Mouse (Mus musculus) neural tube, embryonic 11.5 days (tissue): ENCODE results near the gene Hist1h4b. TPM values are rescaled to one million over a fixed set of nuclear protein-coding genes. Genes with fewer than 3 reads are reported as not detected.

ENCODE experiments used
- ATAC-seq: fragments of 200-750 bp; cut with Nextera tagmentation; 2 replicates; pipeline ENCODE4 v1.8.0; 2017; ENCODE audit warnings: moderate number of reproducible peaks, mild to moderate bottlenecking, moderate TSS enrichment, moderate library complexity; ENCODE audit not compliant: insufficient read depth, low FRiP score, low TSS enrichment
- DNase-seq: peaks from one replicate; pipeline ENCODE4 v3.0.0-alpha.2; 2015; ENCODE audit warnings: low spot score
- H3K27ac ChIP-seq: fragments of 300-500 bp; sonication (generic); 2 replicates; pipeline ENCODE4 v1.5.1; 2014; ENCODE audit warnings: low read depth, mild to moderate bottlenecking, low read length
- H3K27me3 ChIP-seq: fragments of 300-500 bp; sonication (generic); 2 replicates; pipeline ENCODE4 v1.6.1; 2014; ENCODE audit warnings: mild to moderate bottlenecking, low read length, mixed read lengths; ENCODE audit not compliant: control insufficient read depth, insufficient read depth
- H3K36me3 ChIP-seq: fragments of 300-500 bp; sonication (generic); 2 replicates; pipeline ENCODE4 v1.6.1; 2014; ENCODE audit warnings: mild to moderate bottlenecking, low read length, moderate library complexity, mixed read lengths; ENCODE audit not compliant: control insufficient read depth, insufficient read depth
- H3K4me1 ChIP-seq: fragments of 300-500 bp; sonication (generic); 2 replicates; pipeline ENCODE4 v1.6.1; 2014; ENCODE audit warnings: low read length, mixed read lengths; ENCODE audit not compliant: control insufficient read depth, insufficient read depth
- H3K4me2 ChIP-seq: fragments of 300-500 bp; sonication (generic); 2 replicates; pipeline ENCODE4 v1.6.1; 2014; ENCODE audit warnings: low read depth, mild to moderate bottlenecking, moderate library complexity
- H3K4me3 ChIP-seq: fragments of 300-500 bp; sonication (generic); 2 replicates; pipeline ENCODE4 v1.5.1; 2014; ENCODE audit warnings: low read depth, low read length
- H3K9ac ChIP-seq: fragments of 300-500 bp; sonication (generic); 2 replicates; pipeline ENCODE4 v1.6.1; 2014; ENCODE audit warnings: mild to moderate bottlenecking, low read length
- H3K9me3 ChIP-seq: fragments of 300-500 bp; sonication (generic); 2 replicates; pipeline ENCODE4 v1.6.1; 2016; ENCODE audit warnings: low read length; ENCODE audit not compliant: control insufficient read depth
- WGBS: fragments of 180-500 bp; shearing (Covaris S2); extraction: QIAGEN DNeasy Blood & Tissue Kit; methylation state at CpG from one replicate; pipeline ENCODE4 v1.1.7; 2014; 5-methylcytosine and 5-hydroxymethylcytosine counted together
- polyA plus RNA-seq: library from polyadenylated mRNA; unstranded; fragments of >200 nt; fragmentation: Nextera tagmentation; extraction: Ambion mirVana; gene quantifications from 2 replicates; pipeline ENCODE4 v1.2.1, GENCODE M21; 2014

The Hist1h4b gene
- polyA plus RNA-seq, 1 experiment from 2014 or later: 4.3 TPM

- Histone ChIP-seq H3K9ac (no peak overlapping the region), H3K4me3 (no peak overlapping the region), H3K27ac (no peak overlapping the region), H3K4me2 (no peak overlapping the region), H3K4me1 (no peaks in the 10 kb centered on the region), H3K36me3 (no peaks in the 10 kb centered on the region), H3K9me3 (no peaks in the 10 kb centered on the region), H3K27me3 (no peaks in the 10 kb centered on the region)
- DNase-seq: no peak
- no peak for ATAC-seq
- WGBS: 95% methylated on average over 4 of the region's 4 CpGs
Observed at GRCm38 (mm10) chr13:23724239-23724638, 32.6 kb upstream of the Hist1h4b start.

- H3K4me3 ChIP-seq: no peak overlapping the region
- H3K4me2 ChIP-seq: no peak overlapping the region
- no peak overlapping the region for H3K9ac ChIP-seq
- no peaks in the 10 kb centered on the region for H3K36me3 ChIP-seq
- H3K9me3 ChIP-seq: no peaks in the 10 kb centered on the region
- DNase-seq: no peak
- no peak for ATAC-seq
- H3K27me3 ChIP-seq: no peaks in the 10 kb centered on the region
- H3K27ac ChIP-seq: no peak overlapping the region
- no peaks in the 10 kb centered on the region for H3K4me1 ChIP-seq
- 40% methylated on average over 1 of the region's 1 CpGs for WGBS
Observed at GRCm38 (mm10) chr13:23725213-23725612, 31.6 kb upstream of the Hist1h4b start.

- WGBS: 87% methylated on average over 18 of the region's 18 CpGs
Observed at GRCm38 (mm10) chr13:23728472-23729191, 28.2 kb upstream of the Hist1h4b start.

GRCm38 (mm10) chr13:23729192-23729525 lies 27.7 kb upstream of the Hist1h4b start:
- Histone ChIP-seq H3K4me2 (no peak overlapping the region), H3K36me3 (no peaks in the 10 kb centered on the region), H3K27ac (no peak overlapping the region), H3K9ac (no peak overlapping the region), H3K27me3 (no peaks in the 10 kb centered on the region), H3K9me3 (no peaks in the 10 kb centered on the region), H3K4me1 (no peaks in the 10 kb centered on the region), H3K4me3 (no peak overlapping the region)
- ATAC-seq (no peak), DNase-seq (no peak)
- WGBS: 93% methylated on average over 9 of the region's 9 CpGs

More at GRCm38 (mm10) chr13:23728472-23729191, 28.2 kb upstream of the Hist1h4b start:
- Histone ChIP-seq H3K9me3 (no peaks in the 10 kb centered on the region), H3K36me3 (no peaks in the 10 kb centered on the region), H3K4me2 (no peak overlapping the region), H3K9ac (no peak overlapping the region), H3K4me1 (no peaks in the 10 kb centered on the region), H3K27me3 (no peaks in the 10 kb centered on the region), H3K4me3 (no peak overlapping the region), H3K27ac (no peak overlapping the region)
- ATAC-seq (no peak), DNase-seq (no peak)

GRCm38 (mm10) chr13:23729706-23730105 lies 27.1 kb upstream of the Hist1h4b start:
- no peak overlapping the region for H3K9ac ChIP-seq
- no peak overlapping the region for H3K4me3 ChIP-seq
- H3K9me3 ChIP-seq: no peaks in the 10 kb centered on the region
- H3K4me2 ChIP-seq: no peak overlapping the region
- ATAC-seq (no peak), DNase-seq (no peak)
- no peaks in the 10 kb centered on the region for H3K36me3 ChIP-seq
- no peaks in the 10 kb centered on the region for H3K4me1 ChIP-seq
- no peaks in the 10 kb centered on the region for H3K27me3 ChIP-seq
- no peak overlapping the region for H3K27ac ChIP-seq
- 94% methylated on average over 5 of the region's 5 CpGs for WGBS

- H3K27ac ChIP-seq: no peak overlapping the region
- 36% methylated on average over 8 of the region's 8 CpGs for WGBS
- no peak overlapping the region for H3K9ac ChIP-seq
- H3K9me3 ChIP-seq: no peaks in the 10 kb centered on the region
- no peak overlapping the region for H3K4me2 ChIP-seq
- H3K4me3 ChIP-seq: no peak overlapping the region
- H3K36me3 ChIP-seq: no peaks in the 10 kb centered on the region
- DNase-seq (no peak), ATAC-seq (no peak)
- H3K27me3 ChIP-seq: no peaks in the 10 kb centered on the region
- H3K4me1 ChIP-seq: no peaks in the 10 kb centered on the region
Observed at GRCm38 (mm10) chr13:23730479-23730878, 26.3 kb upstream of the Hist1h4b start.

GRCm38 (mm10) chr13:23732156-23732804 lies 24.5 kb upstream of the Hist1h4b start:
- 28% methylated on average over 8 of the region's 8 CpGs for WGBS
- H3K9me3 ChIP-seq: no peaks in the 10 kb centered on the region
- no peak overlapping the region for H3K27ac ChIP-seq
- H3K4me3 ChIP-seq: no peak overlapping the region
- no peak overlapping the region for H3K9ac ChIP-seq
- H3K4me2 ChIP-seq: no peak overlapping the region
- no peaks in the 10 kb centered on the region for H3K4me1 ChIP-seq
- no peaks in the 10 kb centered on the region for H3K27me3 ChIP-seq
- no peak for ATAC-seq
- DNase-seq: no peak
- no peaks in the 10 kb centered on the region for H3K36me3 ChIP-seq

- Histone ChIP-seq H3K36me3 (no peaks in the 10 kb centered on the region), H3K9ac (no peak overlapping the region), H3K4me2 (no peak overlapping the region), H3K27me3 (no peaks in the 10 kb centered on the region), H3K9me3 (no peaks in the 10 kb centered on the region), H3K4me3 (no peak overlapping the region), H3K27ac (no peak overlapping the region), H3K4me1 (0 out of 2 replicates have a peak, but pooled peaks cover 6% of the 10 kb centered on the region)
- ATAC-seq (no peak), DNase-seq (no peak)
- WGBS: 66% methylated on average over 5 of the region's 5 CpGs
Observed at GRCm38 (mm10) chr13:23737091-23737490, 19.7 kb upstream of the Hist1h4b start.

- no peaks in the 10 kb centered on the region for H3K27me3 ChIP-seq
- no peaks in the 10 kb centered on the region for H3K9me3 ChIP-seq
- H3K4me3 ChIP-seq: no peak overlapping the region
- H3K4me1 ChIP-seq: 0 out of 2 replicates have a peak, but pooled peaks cover 6% of the 10 kb centered on the region
- ATAC-seq: no peak
- peak overlapping the region; percentile 93; the same call in 1 of the 2 replicates for H3K4me2 ChIP-seq
- H3K9ac ChIP-seq: peak overlapping the region; percentile 81; the same call in 1 of the 2 replicates
- no peak for DNase-seq
- no peaks in the 10 kb centered on the region for H3K36me3 ChIP-seq
- 24% methylated on average over 4 of the region's 4 CpGs for WGBS
- H3K27ac ChIP-seq: peak overlapping the region; percentile 98; the same call in 1 of the 2 replicates
Observed at GRCm38 (mm10) chr13:23738041-23738440, 18.8 kb upstream of the Hist1h4b start.
